Mouse (Mus musculus) liver, postnatal 0 days (tissue): ENCODE measurements around the gene Hmgb2.

Experiments
- CTCF ChIP-seq: sonication (generic); IDR thresholded peaks from 2 replicates; pipeline ENCODE4 v1.5.1; 2016; ENCODE audit warnings: antibody characterized with exemption, low read depth
- EP300 ChIP-seq: IDR thresholded peaks from 2 replicates; pipeline ENCODE4 v1.6.1; 2016; ENCODE audit warnings: antibody characterized with exemption, low read depth, mild to moderate bottlenecking

DNA sequence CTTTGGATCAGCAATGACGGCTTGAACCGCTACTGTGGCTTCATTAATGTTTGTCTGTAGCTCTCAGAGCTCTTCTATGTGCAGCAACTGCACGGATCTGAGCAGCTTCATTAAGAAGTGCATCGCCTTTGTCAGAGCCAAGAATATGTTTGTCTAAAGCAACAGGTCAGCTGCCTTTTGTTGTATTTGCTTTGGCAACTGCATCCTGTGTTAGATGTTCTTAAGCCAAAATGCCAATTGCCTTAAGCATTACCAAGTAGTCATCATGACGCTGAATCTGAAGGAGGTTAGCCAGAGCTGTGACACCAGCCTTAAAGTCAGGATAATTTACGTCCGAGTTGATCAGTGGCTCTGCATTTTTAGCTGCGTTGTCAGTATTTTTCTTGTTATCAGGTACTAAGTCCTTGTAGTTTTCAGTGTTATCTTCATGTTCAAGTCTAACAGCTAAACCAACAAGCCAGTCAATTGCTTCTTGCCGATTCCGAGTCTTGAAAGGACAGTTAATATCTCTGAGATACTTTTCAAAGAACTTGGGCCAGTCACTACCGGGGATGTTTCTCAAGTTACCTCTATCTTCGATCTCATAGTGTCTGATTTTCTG lies 8.6 kb downstream of the Hmgb2 start:
- no peak for TF ChIP-seq CTCF
- TF ChIP-seq EP300 = peak; percentile 83
